14 mouse cellular contexts compared by ENCODE assay signal in the genomic region with DNA sequence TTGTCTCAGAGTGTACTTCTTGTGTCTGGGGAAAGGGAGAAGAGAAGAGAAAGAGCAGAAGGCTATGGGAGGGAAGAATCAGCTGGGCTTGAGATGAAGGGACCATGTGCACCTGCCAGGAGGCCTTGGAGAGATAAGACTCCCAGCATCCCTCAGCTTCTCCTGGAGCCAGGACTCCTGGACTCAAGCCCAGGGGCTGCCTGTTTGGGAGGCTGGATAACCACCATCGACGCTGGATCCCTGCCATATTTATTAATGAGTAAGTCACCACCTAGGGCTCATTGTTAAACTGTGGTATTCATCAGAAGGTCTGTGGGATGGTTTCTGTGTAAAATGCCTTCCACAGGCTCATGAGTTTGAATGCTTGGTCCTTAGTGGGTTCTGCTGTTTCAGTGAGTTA.
"Had no signal": no experiment of that assay in that cellular context is flagged by ENCODE, and none has a peak within 500 bp of the region (broad histone marks: within the 10 kb centered on the region; RNA-seq: fewer than 3 reads in every experiment).

No protein-coding gene starts in this region.

- H3K4me3 ChIP-seq: left cerebral cortex, adult 2 months; limb, embryonic 12.5 days; liver, embryonic 13.5 days; lung, embryonic 15.5 days; megakaryocyte, embryonic 14.5 days; midbrain, embryonic 12.5 days; neural tube, embryonic 12.5 days had no signal

- H3K27me3 ChIP-seq: limb, embryonic 12.5 days; liver, embryonic 13.5 days; lung, embryonic 15.5 days; neural tube, embryonic 12.5 days had no signal

- H3K27ac ChIP-seq: left cerebral cortex, adult 2 months; limb, embryonic 12.5 days; liver, embryonic 13.5 days; lung, embryonic 15.5 days; macrophage; midbrain, embryonic 12.5 days; neural tube, embryonic 12.5 days; stomach, postnatal 0 days had no signal

- DNase-seq: kidney, postnatal 25 days; liver; liver, embryonic 13.5 days; liver, postnatal 0 days; lung, postnatal 14 days; thymus, postnatal 4 days had no signal

- H3K4me1 ChIP-seq: limb, embryonic 12.5 days; liver, embryonic 13.5 days; lung, embryonic 15.5 days; megakaryocyte, embryonic 14.5 days; midbrain, embryonic 12.5 days; neural tube, embryonic 12.5 days had no signal
